Mouse (Mus musculus): ENCODE measurements around the gene Bcar3. TPM values are rescaled to one million over a fixed set of nuclear protein-coding genes. Genes with fewer than 3 reads are reported as not detected.
"Not testable (repeated sequence)": the region's sequence is repeated elsewhere in the genome, so short reads cannot be mapped to it uniquely, and the experiment has no call there.

The Bcar3 gene
- total RNA-seq, 2 experiments from 2014 or later, result 8.0 to 9.0 TPM

DNA sequence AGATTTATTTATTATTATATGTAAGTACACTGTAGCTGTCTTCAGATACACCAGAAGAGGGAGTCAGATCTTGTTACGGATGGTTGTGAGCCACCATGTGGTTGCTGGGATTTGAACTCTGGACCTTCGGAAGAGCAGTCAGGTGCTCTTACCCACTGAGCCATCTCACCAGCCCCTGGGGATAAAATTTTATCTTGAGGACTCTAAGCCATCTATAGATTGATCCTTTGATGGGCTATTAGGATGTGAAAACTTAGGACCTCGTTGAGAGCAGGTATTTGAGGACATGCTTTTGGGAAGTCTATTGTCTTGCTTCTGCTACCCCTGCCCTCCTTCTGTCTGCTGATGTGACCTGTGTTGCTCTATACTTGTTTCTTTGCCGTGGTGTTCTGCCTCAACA, 4.6 kb upstream of the Bcar3 start:
- DNase-seq; intact Hi-C loops (cut with DNase I): not testable (repeated sequence)

DNA sequence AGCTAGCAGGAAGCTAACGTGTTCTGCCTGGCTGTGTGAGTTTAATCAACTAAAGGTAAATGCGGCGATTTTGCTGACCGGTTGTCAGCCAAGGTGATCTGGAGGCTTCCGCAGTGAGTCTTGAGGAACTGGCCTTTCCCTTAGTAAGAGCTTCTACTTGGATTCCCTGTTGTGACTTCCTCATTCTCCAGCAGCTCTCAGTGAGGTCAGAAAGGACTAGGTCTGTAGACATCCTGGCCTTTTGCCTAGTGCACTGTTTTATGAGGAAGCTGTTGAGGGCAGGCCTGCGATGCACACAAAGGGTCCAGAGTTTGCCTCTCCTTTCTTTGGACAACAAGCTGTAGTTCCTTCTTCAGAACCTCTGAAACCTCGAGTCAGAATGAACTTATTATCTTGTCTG, 3.2 kb upstream of the Bcar3 start:
- intact Hi-C loops (cut with DNase I), result loop anchor here (2.0 to 5.0 kb wide), 3 partner anchors 16 to 403 kb away; partner anchors contain the start of genes Dnttip2 and Gclm
- DNase-seq, result peak; percentile 27 to 48

DNA sequence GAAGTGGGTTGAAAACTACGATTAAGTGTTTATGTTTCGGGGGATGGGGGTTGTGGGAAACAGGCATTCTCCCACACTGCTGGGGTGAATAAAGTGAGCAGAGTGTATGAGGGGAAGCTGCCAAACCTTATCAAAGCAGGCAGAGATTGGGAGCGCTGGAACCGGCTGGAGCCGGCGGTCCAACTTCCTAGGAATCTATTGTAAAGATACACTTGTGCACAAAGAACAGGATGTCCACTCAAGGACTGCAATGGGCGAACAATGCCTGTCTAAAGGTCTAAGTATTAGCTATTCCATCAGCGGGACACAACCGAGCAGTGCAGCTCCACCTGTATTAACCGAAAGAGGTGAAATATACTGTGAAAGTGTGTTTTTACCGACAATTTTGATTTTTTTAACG, 2.1 kb upstream of the Bcar3 start:
- intact Hi-C loops (cut with DNase I), result loop anchor here (2.0 to 5.0 kb wide), 3 partner anchors 17 to 405 kb away; partner anchors contain the start of genes Dnttip2 and Gclm

DNA sequence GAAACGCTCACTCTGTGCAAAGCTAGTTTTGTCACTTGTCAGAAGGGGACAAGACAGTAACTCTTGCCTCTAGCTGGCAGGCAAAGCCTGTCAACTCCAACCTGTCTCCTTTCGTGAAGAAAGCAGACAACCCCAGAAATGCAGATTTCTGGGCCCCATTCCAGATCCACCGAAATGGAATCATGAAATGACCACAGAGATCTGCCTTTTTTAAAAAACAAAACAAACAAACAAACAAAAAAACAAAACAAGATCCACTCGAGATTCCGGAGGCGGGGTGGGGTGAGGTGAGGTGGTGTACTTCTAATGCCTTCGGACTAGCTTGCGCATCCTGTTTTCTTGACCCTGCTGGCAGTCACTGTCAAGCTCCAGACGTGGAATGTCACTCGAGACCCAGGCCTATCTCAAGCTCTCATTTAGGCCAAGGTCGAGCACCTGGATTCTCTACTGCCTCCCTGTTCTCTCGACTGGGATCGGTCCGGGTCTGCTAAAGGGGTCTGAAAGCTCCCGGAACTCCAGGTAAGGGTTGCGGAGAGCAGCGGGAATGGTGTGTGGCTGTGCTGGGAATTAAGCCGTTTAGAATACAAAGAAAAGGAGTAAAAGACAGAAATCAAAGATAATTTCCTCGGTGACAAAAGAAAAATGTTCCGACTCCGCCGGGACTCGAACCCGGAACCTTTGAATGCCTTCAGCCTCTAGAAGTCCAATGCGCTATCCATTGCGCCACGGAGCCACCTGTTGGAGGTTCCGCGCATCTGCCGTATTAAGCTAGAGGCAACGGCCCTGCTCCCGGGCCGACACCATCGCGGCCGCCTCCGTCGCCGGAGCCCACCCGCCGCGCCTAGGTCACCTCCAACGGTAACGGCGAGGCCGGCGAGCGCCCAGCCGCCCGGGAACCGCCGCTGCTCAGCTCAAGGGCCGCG, 1.4 kb upstream of the Bcar3 start:
- peak; percentile 95 to 97 for DNase-seq

More for the DNA sequence above, 2.1 kb upstream of the Bcar3 start:
- peak; percentile 41 to 50 for DNase-seq

DNA sequence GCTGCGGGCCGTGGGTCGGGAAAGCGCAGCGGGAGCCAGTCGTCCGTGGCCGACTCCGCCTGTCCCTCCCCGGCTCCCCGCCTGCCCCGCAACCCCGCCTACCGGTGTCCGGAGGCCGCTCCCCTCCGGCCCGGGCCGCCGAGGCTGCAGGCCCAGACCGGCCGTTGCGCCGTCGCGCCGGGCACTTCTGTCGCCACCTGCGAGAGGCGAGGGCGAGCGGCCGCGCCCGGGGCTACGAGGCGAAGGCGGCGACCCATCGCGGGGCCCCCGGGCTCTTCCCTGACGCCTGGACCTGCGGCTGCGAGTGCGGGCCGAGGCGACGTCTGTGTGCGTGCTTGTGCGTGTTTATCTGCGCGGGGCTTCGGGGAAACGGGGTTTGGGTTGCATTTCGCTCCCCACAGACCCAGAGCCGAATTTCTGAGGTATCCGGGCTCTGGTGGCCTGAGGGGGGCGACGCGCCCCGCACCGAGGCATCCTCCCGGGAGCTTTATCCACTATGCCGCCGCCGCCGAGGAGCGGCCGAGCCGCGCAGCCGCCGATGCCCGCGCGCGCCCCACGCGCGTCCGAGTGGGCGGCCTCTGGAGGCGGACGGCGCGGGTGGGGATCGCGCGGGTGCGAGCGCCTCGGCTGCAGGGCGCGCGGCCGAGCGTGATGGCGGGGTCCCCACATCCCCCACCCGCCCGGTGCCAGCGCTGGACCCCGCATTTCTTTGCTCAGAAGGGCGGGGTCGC, 548 bp upstream of the Bcar3 start:
- peak in 1 of 2 experiments; percentile 91 for DNase-seq
- intact Hi-C loops (cut with DNase I), result loop anchor here (5.0 kb wide), 2 partner anchors 46 to 406 kb away; partner anchors contain the start of gene Gclm

More for the DNA sequence above, 1.4 kb upstream of the Bcar3 start:
- intact Hi-C loops (cut with DNase I), result loop anchor here (5.0 kb wide), 2 partner anchors 45 to 405 kb away; partner anchors contain the start of gene Gclm

DNA sequence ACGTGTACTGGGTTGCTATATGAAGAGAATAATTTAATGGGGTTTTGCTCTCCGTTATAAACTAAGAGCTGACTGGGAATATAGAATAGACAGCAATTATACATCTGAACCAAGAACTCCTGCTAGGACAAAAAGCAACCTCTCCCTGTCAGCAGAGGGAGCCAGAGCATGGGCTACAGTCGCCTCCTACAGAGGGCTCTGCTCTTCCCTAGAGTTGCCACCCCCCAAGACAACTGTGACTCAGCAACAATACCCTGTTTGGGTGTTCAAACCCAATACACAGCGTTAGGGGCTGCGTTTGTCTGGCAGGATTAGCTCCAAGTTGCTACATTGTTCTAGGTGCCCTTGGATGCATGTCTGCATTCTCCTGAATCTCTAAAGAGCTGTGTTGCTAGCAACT, 1.6 kb downstream of the Bcar3 start:
- intact Hi-C loops (cut with DNase I), result loop anchor here (1.0 kb wide), 1 partner anchor 343 kb away; no protein-coding TSS in a partner anchor

DNA sequence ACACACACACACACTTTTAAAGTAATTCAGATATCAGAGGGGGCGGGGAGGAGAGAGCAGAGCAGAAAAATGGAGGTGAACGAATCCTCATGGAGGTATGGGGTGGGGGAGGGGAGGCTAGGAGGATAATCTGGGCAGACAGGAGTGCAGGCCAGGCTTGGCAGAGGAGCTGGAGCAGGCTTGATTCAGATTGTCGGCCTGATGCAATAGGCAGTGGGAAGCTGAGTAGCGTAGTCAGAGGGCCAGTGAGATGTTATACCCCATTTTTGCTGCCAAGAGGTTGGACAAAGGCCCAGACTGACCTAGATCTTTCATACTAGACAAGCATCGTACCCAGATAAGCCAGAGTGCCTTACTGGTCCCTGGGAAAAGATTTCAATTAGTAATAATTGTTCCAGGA, 3.0 kb downstream of the Bcar3 start:
- intact Hi-C loops (cut with DNase I), result no loop called here
- DNase-seq, result peak in 1 of 2 experiments; percentile 21

More for the DNA sequence above, 1.6 kb downstream of the Bcar3 start:
- DNase-seq, result peak; percentile 54 to 71

DNA sequence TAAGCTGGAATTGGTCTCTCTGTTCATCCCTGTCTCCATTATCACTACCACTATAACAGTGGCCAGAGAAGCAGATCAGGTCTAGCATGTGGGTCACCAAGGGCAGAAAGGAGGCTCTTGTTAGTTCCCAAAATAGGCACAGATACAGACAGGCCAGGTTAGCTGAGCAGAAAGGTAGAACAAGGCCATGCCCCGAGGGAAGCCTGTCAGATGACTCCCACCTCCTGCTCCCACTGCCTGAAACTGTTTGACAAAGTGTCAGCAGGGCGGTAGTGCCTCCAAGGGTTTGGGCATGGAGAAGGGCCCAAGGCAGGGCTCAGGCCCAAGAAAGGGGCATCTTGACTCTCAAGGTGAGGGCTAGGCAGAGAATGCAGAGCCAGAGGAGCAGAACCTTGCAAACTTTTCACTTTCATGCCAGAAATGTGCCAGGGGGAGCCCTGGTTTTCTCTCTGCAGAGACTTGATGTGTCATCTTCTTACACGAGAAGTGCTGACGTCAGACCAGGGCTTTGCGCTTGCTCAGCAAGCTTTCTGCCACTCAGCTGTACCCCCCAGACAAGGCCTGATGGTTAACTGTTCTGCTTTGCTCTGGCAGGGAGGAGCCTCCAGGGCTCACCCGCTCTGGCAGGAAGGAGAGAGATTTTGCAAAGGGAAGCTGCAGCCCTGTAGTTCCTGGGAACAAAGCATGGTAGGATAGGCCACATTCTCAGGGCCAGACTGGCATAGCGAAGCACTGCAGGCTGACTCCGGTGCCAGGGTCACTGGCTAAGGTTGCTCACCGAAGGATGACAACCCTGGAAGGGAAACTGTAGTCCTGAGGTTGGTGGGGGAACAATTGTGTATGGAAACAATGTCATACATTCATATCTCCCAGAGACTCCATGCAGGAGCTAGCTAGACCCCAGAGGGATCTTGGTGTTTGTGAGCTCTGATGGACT, 7.3 kb downstream of the Bcar3 start:
- peak; percentile 29 to 35 for DNase-seq
- intact Hi-C loops (cut with DNase I), result no loop called here

DNA sequence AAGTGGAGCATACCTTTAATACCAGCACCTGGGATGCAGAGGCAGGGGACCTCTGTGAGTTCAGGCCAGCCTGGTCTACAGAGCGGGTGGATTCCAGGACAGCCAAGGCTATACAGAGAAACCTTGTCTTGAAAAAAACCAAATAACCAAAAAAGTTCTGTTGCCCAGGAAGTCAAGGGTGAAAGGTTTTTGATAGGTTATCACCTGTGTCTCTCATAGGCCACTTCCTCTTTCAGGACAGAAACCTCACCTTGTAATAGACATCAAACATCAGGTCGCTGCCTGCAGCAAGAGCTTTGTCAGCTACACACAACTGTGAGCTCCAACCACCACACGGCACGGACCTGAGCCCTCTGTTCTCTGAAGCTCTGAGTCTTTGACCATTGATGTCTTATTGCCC, 10.6 kb downstream of the Bcar3 start:
- DNase-seq, result no peak
- intact Hi-C loops (cut with DNase I), result no loop called here

DNA sequence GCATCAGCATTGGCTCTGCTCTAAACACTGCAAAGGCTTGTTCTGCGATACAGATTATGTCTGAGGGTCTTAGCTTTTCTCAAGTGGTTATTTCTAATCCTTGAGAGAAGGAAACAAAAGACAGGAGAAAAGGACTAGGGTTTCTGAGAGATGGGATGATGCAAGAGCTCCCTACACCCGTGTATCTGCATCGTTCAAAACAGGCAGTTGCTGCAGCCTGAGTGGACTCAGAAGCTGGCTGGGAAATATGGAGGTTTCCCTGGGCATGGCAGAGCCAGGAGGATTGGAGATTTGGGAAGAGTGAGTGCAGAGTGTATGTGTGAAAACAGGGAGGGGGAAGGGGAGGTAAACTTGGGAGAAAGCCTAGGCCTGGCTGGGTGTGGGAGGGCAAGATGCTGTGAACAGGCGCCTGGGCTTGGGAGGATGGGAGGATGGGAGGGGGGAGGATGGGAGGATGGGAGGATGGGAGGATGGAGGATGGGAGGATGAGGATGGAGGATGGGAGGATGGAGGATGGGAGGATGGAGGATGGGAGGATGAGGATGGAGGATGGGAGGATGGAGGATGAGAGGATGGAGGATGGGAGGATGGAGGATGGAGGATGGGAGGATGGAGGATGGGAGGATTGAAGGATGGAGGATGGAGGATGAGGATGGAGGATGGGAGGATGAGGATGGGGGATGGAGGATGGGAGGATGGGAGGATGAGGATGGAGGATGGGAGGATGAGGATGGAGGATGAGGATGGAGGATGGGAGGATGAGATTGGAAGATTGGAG, 14.1 kb downstream of the Bcar3 start:
- intact Hi-C loops (cut with DNase I), result no loop called here

DNA sequence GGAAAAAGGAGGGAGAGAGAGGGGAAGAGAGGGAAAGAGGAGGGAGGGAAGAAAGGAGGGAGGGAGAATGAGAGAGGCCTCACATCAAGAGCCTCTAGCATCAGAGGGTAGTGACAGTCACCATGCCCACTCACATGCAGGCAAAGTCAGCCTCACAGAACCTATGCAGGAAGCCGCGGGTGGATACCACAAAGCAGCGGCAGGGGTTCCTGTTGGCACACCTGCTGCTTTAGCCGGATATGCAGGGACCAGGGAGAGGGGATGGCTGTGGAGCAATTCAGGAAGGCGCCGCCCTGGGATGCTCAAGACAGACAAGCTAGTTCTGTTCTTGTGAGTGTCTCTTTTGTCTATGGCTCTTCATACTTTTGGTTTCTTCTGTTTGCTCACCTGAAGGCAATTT, 15.0 kb downstream of the Bcar3 start:
- intact Hi-C loops (cut with DNase I), result no loop called here
- no peak for DNase-seq

More for the DNA sequence above, 14.1 kb downstream of the Bcar3 start:
- no peak for DNase-seq

DNA sequence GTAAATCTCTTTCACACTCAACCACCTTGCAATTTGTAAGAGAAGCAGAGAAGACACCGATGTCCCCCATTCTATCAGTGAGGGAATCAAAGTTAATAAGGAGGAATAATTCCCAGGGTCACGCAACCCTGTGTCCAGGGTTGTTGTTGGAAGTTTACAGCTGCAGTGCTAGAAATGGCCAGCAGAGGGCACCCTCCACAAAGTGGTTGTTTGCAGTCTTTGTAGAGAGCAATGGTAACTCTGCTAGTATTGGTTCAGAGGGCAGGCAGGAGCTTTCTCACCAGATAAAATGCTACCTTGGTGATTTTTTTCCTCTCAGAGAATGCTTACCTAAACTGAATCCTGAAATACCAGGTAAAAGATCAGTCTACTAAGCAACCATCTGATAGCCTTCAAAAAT, 18.1 kb downstream of the Bcar3 start:
- DNase-seq, result peak; percentile 85 to 92
- intact Hi-C loops (cut with DNase I), result loop anchor here (1.0 to 10.0 kb wide), 3 partner anchors 103 to 327 kb away; no protein-coding TSS in a partner anchor

DNA sequence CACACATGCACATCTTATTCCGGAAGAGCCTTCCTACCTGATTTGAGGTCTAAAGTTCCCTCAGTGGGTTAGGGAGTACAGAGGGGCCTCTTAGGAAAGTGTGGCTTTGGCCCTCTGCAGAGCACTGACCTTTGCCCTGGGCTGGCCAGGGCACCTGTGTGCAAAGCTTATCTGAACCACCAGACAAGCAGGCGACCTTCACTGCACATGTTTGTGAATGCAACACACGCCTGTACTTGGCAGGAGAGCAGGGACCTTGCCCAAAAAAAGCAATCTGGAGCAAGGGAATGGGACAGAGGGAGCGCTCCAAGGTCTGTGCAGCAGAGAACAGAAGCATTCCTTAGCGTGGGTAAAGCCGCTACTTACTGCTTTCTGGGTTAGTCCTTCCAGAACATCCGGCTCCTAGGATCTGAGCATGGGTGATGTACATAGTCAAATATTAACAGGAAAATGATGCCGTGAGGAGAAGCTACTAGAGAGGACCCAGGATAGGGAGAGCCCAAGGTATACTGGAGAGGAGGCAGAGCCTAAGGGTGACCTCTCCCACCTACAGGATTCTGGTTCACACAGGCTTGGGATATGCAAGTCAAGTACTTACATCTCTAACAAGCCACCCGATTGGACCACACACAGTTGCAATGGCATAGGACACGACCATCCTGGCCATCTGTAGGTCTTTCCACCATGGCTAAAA, 19.1 kb downstream of the Bcar3 start:
- intact Hi-C loops (cut with DNase I), result loop anchor here (1.0 to 10.0 kb wide), 3 partner anchors 102 to 326 kb away; no protein-coding TSS in a partner anchor
- DNase-seq, result peak in 1 of 2 experiments; percentile 15

DNA sequence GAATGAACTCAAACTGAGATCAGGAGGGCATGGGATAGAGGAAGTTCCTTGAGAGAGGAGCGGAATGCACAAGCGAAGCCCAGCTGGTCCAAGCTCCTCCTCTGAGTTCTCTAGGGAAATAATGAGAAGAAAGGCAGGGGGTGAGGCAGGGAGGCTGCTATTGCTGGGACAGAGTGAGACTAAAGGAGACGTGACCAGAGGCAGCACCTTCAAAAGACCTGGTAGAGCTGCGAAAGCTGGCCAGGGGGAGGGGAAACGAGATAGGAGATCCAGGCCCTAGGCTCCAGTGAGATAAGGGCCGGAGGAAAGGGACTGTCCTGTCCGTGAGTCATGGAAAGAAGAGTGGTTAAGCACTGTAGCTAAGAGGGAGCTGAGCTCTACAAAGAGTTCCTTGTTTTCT, 20.0 kb downstream of the Bcar3 start:
- intact Hi-C loops (cut with DNase I), result loop anchor here (2.0 to 10.0 kb wide), 2 partner anchors 101 to 325 kb away; no protein-coding TSS in a partner anchor
- DNase-seq, result peak in 1 of 2 experiments; percentile 18

DNA sequence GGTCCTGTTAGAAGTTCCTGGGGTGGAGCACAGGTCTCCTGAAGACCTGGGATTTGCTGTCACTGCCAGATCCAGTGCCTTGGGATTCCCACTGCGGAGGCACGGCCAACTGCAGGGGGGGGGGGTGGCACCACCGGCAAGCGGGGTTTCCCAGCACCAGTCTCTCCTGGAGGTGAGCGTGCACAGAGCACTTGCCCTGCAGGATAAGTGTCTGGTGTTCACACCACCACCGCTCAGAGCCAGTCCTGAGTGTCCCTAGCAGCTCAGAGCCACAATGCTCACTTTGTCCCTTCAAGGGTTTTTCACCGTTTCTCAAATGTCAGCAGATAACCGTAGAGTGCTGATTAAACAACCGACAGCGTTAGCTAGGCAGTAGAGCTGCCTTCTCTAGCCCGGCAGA, 22.7 kb downstream of the Bcar3 start:
- intact Hi-C loops (cut with DNase I), result loop anchor here (10.0 kb wide), 1 partner anchor 98 kb away; no protein-coding TSS in a partner anchor
- no peak for DNase-seq

DNA sequence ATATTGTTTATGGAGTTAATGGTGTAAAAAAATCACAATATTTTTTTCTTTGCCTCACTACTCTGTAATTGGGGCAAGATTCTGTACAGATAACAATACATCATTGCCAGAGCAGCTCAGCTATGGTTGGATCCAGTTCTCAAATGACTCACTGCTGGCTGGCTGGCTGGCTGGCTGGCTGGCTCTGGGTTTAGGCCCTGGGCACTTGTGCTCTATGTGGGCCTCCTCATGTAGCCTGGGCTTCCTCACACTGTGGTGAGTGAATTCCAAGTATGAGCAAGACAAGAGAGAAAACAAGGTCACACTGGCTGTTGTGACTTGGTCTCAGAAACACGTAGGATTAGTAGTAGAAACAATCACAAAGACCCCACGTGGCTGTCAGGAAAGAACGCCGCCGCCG, 23.4 kb downstream of the Bcar3 start:
- DNase-seq, result no peak
- intact Hi-C loops (cut with DNase I), result loop anchor here (10.0 kb wide), 1 partner anchor 97 kb away; no protein-coding TSS in a partner anchor

DNA sequence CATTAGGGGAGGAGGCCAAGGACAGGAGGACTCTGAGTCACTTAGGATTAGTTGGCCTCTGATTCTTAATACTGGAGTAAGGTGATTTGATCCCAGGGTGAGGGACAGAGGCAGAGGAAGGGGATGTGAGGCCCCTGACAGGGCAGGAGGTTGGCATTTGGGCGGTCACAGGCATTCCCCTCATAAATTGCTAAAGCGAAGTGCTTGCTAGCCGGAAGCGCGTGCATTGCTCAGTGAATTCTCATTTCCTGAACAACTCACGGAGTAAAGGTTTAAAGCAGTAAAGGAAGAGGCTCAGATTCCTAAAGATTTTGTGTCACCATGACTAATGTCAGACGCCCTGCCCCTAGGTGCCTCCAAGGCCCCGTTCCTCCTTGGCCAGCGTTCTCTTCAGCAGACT, 28.3 kb downstream of the Bcar3 start:
- DNase-seq, result no peak
- intact Hi-C loops (cut with DNase I), result no loop called here

DNA sequence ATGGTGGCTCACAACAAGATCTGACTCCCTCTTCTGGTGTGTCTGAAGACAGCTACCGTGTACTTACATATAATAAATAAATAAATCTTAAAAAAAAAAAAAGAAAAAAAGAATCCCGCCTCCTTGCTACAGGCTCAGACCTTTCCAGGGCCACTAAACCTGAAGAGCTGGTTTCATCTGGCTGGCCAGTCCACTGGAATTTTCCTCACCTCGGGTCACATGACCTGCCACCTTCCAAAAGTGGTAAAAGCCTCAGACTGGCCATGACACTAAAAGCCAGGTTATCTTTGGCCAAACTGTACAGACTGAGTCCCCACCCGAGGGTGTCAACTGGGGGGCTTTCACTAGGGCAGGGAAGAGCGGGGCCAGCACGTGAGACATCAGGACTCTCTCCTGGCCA, 29.9 kb downstream of the Bcar3 start:
- DNase-seq, result no peak
- intact Hi-C loops (cut with DNase I), result no loop called here

Measured in heart, postnatal 14 days (tissue).